Mouse (Mus musculus): ENCODE results near the gene Iqsec1.

DNA sequence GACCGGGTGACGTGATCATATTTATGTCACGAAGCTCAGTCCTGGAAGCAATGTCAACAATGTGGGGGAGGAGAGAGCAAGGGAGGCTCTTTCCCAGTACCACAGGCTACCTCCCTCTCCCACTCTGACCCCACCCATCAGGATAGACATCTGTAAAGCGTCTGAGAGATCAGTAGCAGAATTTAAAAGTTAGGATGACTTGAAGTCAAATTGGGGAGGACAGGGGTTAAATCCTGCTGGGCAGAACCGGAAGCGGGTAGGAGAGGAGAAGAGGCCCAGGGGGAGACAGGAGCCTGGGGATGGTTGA lies 366.9 kb downstream of the Iqsec1 start:
- TF ChIP-seq POLR2A (IDR thresholded peaks at IDR 0.05; ENCODE audit: extremely low read depth, insufficient read depth, low read length) (no peak), CTCF (IDR thresholded peaks at IDR 0.05; ENCODE audit: low read depth, low read length) (no peak)
